Mouse (Mus musculus) ES-Bruce4 (cell line): ENCODE results near the gene Gm21976.

ENCODE experiments used
- CTCF ChIP-seq: IDR thresholded peaks from one replicate; pipeline ENCODE4 v1.8.1; 2011; ENCODE audit warnings: low read depth, low read length
- EP300 ChIP-seq: IDR thresholded peaks from 2 replicates; pipeline ENCODE4 v1.6.1; 2011; ENCODE audit warnings: low read depth, low read length; ENCODE audit not compliant: insufficient read depth

DNA sequence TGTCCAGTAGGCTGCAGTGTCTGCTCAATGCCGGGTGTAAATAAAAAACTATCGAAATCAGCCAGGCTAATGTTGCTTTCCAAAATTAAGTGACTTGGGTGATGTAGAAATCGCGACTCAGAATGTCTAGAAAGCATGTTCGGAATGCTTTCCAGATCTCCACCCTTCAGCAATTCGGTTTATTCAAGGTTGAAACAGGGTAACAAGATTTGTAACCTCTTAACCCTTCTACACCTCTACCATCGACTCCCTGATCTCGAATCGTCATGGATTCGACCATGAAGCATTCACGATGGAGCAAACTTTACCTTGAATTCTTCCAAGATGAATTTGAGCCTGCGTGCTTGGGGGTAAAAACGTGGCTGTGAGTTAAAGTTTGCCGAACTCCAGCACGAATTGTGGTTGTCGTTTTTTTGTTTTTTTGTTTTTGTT is 37.6 kb downstream of the Gm21976 start:
- TF ChIP-seq CTCF (no peak), EP300 (no peak)
